Mouse (Mus musculus): Measurements from ENCODE around the gene Pgm5. TPM values are rescaled to one million over a fixed set of nuclear protein-coding genes. Genes with fewer than 3 reads are reported as not detected.

The Pgm5 gene
- polyA plus RNA-seq, 1 experiment from 2014 or later = 2.9 TPM

DNA sequence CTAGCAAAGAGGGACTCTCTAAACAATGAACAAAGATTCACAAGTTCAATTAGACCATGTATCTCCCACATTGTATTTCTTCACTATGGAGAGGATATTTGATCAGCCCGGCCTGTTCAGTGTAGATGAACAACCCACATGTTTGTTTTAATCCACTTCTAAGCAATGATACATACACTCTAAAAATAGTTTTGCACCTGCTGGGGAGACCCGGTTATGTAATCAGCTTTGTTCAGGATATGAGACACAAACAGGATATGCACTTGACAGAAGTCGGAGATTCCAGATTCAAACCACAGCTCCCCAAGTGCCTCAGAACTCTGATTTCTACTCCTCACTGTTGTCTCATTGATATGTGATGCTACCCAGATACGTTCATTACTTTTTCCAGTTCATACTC lies 37.1 kb downstream of the Pgm5 start:
- Histone ChIP-seq H3K27ac (ENCODE audit: low read depth) (no peak overlapping the region), H3K9ac (no peak overlapping the region), H3K4me2 (no peak overlapping the region), H3K4me3 (ENCODE audit: low read depth, low read length) (no peak overlapping the region), H3K27me3 (ENCODE audit: insufficient read depth, low read length) (no peaks in the 10 kb centered on the region), H3K36me3 (ENCODE audit: insufficient read depth) (no peaks in the 10 kb centered on the region), H3K4me1 (ENCODE audit: insufficient read depth) (no peaks in the 10 kb centered on the region), H3K9me3 (ENCODE audit: low read depth, low read length) (no peaks in the 10 kb centered on the region)
- ATAC-seq (ENCODE audit: insufficient read depth) (no peak), DNase-seq (no peak)
- 63% methylated on average over 4 of the region's 4 CpGs for WGBS
- TF ChIP-seq CTCF (IDR thresholded peaks at IDR 0.05; ENCODE audit: low read depth) = no peak

DNA sequence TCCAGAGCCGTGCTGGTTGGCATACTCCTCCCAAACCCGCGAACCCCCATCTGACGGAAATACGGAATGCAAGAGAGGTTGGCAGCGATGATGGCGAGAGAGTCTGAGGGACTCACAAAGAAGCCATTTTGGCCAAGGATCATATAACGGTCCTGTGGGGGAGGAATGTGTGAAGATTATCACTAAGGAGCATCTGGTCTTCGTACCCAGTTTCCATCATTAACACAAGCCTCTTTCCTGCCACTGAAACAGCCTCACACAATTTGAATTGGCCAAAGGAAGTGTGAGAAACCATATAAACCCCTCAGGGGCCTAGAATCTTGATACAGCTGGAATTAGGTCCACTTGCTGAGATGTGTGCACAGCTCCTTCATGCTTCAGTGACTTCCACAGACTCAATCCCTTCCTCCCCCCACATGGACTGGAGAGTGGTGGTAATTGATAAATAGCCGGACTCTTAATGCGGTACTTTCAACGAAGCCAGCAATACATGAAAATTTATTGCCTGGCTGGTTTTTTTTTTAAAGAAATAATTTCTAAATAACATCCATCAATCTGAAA lies 45.9 kb downstream of the Pgm5 start:
- Histone ChIP-seq H3K27me3 (ENCODE audit: insufficient read depth, low read length) (no peaks in the 10 kb centered on the region), H3K4me2 (no peak overlapping the region), H3K36me3 (ENCODE audit: insufficient read depth) (no peaks in the 10 kb centered on the region; the same call in 1 of the 2 replicates), H3K9me3 (ENCODE audit: low read depth, low read length) (no peaks in the 10 kb centered on the region), H3K4me3 (ENCODE audit: low read depth, low read length) (no peak overlapping the region), H3K9ac (no peak overlapping the region), H3K4me1 (ENCODE audit: insufficient read depth) (peaks cover 5% of the 10 kb centered on the region; the same call in 1 of the 2 replicates), H3K27ac (ENCODE audit: low read depth) (no peak overlapping the region)
- TF ChIP-seq CTCF (IDR thresholded peaks at IDR 0.05; ENCODE audit: low read depth) = no peak
- WGBS = 64% methylated on average over 12 of the region's 12 CpGs
- ATAC-seq (ENCODE audit: insufficient read depth) (no peak), DNase-seq (peak; percentile 15)

DNA sequence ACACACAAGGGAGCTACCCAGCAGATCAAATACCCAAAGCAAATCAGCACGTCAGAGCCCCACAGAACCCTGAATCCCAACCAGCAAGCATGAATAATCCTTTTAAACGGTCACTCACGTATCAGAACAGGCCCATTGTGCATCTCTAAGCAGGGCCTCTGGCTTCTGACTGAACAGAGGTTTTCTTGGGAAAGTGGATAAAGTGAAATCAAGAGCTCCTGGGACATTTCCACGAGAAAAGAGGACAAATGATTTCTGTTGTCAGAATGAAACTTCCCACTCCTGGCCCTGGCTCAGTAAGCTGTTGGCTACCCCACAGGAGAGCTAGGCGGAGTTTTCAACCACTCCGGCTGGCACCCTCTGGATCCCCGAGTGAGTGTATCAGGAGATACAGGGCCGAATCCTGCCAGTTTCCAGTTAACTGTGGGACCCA lies 48.8 kb downstream of the Pgm5 start:
- Histone ChIP-seq H3K27me3 (ENCODE audit: insufficient read depth, low read length) (no peaks in the 10 kb centered on the region), H3K4me1 (ENCODE audit: insufficient read depth) (peaks cover 5% of the 10 kb centered on the region; the same call in 1 of the 2 replicates), H3K27ac (ENCODE audit: low read depth) (no peak overlapping the region), H3K4me2 (no peak overlapping the region), H3K9ac (no peak overlapping the region), H3K4me3 (ENCODE audit: low read depth, low read length) (no peak overlapping the region), H3K9me3 (ENCODE audit: low read depth, low read length) (no peaks in the 10 kb centered on the region), H3K36me3 (ENCODE audit: insufficient read depth) (no peaks in the 10 kb centered on the region)
- TF ChIP-seq CTCF (IDR thresholded peaks at IDR 0.05; ENCODE audit: low read depth) = no peak
- ATAC-seq (ENCODE audit: insufficient read depth) (no peak), DNase-seq (no peak)
- WGBS = 73% methylated on average over 8 of the region's 8 CpGs

DNA sequence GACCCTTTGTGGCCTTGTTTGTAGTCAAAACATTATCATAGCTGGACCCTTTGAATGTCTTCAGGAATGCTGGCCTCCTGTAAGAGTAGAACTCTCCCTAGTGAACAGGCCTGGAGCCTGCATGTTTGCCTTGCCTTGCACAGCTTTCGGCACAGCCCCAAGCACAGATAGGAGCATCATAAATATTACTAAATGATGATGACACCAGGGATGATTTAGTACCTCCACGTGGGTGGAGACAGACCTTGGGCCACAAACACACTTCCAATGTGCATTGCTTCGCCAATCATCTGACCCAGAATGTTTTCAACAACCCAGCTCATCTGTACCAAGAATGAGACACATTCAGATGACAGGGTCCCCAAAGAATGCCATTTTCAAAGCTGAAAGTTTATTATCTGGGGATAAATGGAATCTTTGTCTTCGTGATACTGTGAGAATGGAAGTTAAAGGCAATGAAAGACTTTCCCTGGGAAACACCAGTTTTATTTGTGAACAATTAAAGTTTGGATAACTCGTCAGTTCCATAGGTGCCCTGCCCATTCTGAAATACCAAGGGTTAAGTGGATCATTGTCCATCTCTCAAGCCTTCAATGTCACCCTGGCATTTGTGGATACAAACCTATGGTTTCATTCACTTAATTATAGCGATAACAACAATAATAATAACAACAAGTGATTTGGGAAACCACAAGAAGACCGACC lies 49.4 kb downstream of the Pgm5 start:
- WGBS = 70% methylated on average over 7 of the region's 7 CpGs
- H3K9ac ChIP-seq = no peak overlapping the region
- peaks cover 5% of the 10 kb centered on the region; the same call in 1 of the 2 replicates for H3K4me1 ChIP-seq (ENCODE audit: insufficient read depth)
- no peak for DNase-seq
- H3K27ac ChIP-seq (ENCODE audit: low read depth) = no peak overlapping the region
- no peak for TF ChIP-seq CTCF (IDR thresholded peaks at IDR 0.05; ENCODE audit: low read depth)
- no peaks in the 10 kb centered on the region for H3K9me3 ChIP-seq (ENCODE audit: low read depth, low read length)
- no peak overlapping the region for H3K4me2 ChIP-seq
- no peaks in the 10 kb centered on the region for H3K27me3 ChIP-seq (ENCODE audit: insufficient read depth, low read length)
- ATAC-seq (ENCODE audit: insufficient read depth) = no peak
- H3K36me3 ChIP-seq (ENCODE audit: insufficient read depth) = no peaks in the 10 kb centered on the region
- H3K4me3 ChIP-seq (ENCODE audit: low read depth, low read length) = no peak overlapping the region

DNA sequence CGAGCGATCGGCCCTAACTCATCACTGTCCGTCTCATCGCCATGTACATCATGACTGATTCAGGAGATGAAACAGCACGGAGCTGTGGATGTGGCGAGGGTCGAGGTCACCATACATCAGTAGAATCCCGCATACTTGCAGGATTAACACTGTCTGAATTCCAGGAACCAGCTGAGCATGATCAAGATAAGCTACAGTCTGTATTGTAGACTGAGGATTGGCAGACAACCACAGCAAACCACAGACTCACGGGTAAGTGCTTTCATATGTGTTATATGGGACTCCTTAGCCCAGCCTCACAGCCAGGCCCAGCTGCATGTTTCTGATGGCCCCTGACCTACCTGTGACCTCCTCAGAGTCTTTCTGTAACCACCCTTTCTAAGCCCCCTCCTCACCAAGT lies 50.2 kb downstream of the Pgm5 start:
- 50% methylated on average over 10 of the region's 10 CpGs for WGBS
- Histone ChIP-seq H3K4me2 (no peak overlapping the region), H3K9me3 (ENCODE audit: low read depth, low read length) (no peaks in the 10 kb centered on the region), H3K27me3 (ENCODE audit: insufficient read depth, low read length) (no peaks in the 10 kb centered on the region), H3K9ac (no peak overlapping the region), H3K36me3 (ENCODE audit: insufficient read depth) (no peaks in the 10 kb centered on the region), H3K4me3 (ENCODE audit: low read depth, low read length) (no peak overlapping the region), H3K27ac (ENCODE audit: low read depth) (no peak overlapping the region), H3K4me1 (ENCODE audit: insufficient read depth) (peaks cover 5% of the 10 kb centered on the region; the same call in 1 of the 2 replicates)
- no peak for TF ChIP-seq CTCF (IDR thresholded peaks at IDR 0.05; ENCODE audit: low read depth)
- ATAC-seq (ENCODE audit: insufficient read depth) (no peak; the same call in 1 of the 2 replicates), DNase-seq (no peak)

DNA sequence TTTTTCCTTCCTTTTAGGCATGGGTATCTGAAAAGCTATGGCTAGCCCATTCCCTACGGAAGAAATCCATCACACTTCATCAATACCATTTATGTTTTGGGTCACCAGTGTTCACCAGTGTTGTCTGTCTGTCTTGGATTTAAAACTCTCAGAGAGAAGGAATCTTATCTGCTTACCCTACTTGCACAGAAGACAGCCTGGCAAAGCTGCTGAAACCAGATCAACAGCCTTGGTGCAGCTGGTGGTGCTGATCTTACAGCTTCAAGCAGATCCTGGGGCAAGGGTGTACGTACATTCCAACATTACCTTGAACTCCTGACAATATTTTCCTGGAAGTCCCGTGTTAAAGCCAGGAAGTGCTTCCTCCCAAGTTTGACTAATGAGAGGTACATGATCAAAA lies 55.6 kb downstream of the Pgm5 start:
- H3K9me3 ChIP-seq (ENCODE audit: low read depth, low read length) = no peaks in the 10 kb centered on the region
- DNase-seq = no peak
- H3K27me3 ChIP-seq (ENCODE audit: insufficient read depth, low read length) = no peaks in the 10 kb centered on the region
- ATAC-seq (ENCODE audit: insufficient read depth) = no peak
- TF ChIP-seq CTCF (IDR thresholded peaks at IDR 0.05; ENCODE audit: low read depth) = no peak
- H3K9ac ChIP-seq = no peak overlapping the region
- H3K4me3 ChIP-seq (ENCODE audit: low read depth, low read length) = no peak overlapping the region
- H3K36me3 ChIP-seq (ENCODE audit: insufficient read depth) = no peaks in the 10 kb centered on the region
- WGBS = 71% methylated on average over 3 of the region's 3 CpGs
- H3K4me2 ChIP-seq = no peak overlapping the region
- no peaks in the 10 kb centered on the region for H3K4me1 ChIP-seq (ENCODE audit: insufficient read depth)
- H3K27ac ChIP-seq (ENCODE audit: low read depth) = no peak overlapping the region

DNA sequence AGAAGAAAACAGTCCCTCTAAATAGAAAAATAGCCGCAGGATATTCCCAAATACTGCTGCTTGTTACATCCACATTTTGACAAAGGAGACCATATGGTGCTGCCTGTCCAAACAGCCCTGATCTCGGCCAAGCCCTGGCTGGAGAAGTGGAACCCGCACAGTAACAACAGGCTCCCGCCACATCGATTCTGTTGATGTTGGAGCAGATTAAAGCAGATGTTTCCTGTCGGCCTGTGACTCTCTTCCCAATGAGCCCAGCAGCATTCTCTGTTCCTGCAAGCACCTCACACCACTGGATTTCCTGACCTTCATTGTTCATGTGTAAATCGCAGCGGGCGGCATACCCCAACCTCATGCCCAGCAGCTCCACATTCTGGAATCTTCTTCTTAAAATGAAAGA lies 64.0 kb downstream of the Pgm5 start:
- H3K27me3 ChIP-seq (ENCODE audit: insufficient read depth, low read length) = no peaks in the 10 kb centered on the region
- no peaks in the 10 kb centered on the region for H3K9me3 ChIP-seq (ENCODE audit: low read depth, low read length)
- peak overlapping the region; percentile 75 for H3K27ac ChIP-seq (ENCODE audit: low read depth)
- no peak overlapping the region for H3K4me3 ChIP-seq (ENCODE audit: low read depth, low read length)
- DNase-seq (peak; percentile 77), ATAC-seq (ENCODE audit: insufficient read depth) (peak; percentile 65; the same call in 1 of the 2 replicates)
- 0 out of 2 replicates have a peak, but pooled peaks cover 3% of the 10 kb centered on the region for H3K4me1 ChIP-seq (ENCODE audit: insufficient read depth)
- H3K9ac ChIP-seq = no peak overlapping the region
- H3K36me3 ChIP-seq (ENCODE audit: insufficient read depth) = no peaks in the 10 kb centered on the region
- WGBS = 36% methylated on average over 9 of the region's 9 CpGs
- no peak for TF ChIP-seq CTCF (IDR thresholded peaks at IDR 0.05; ENCODE audit: low read depth)
- no peak overlapping the region for H3K4me2 ChIP-seq
